Mouse (Mus musculus): ENCODE data around the gene Areg.

- no peak for TF ChIP-seq CTCF (IDR thresholded peaks at IDR 0.05; ENCODE audit: control insufficient read depth, insufficient read depth, insufficient read length)
- TF ChIP-seq MAX (IDR thresholded peaks at IDR 0.05): no peak
- TF ChIP-seq USF1 (IDR thresholded peaks at IDR 0.05; ENCODE audit: low read depth): no peak
- TF ChIP-seq CEBPB (IDR thresholded peaks at IDR 0.05; ENCODE audit: low read depth): no peak
- TF ChIP-seq MYOD1 (IDR thresholded peaks at IDR 0.05; ENCODE audit: control insufficient read depth, insufficient read length, low read depth): no peak
- TF ChIP-seq MYOG (IDR thresholded peaks at IDR 0.05; ENCODE audit: control insufficient read depth, extremely low read depth, insufficient read length): no peak
These were observed 17.8 kb downstream of the Areg start for GRCm38 (mm10) chr5:91157169-91157568.

Measured in C2C12 (cell line).